Mouse (Mus musculus) heart, postnatal 0 days (tissue): Measurements from ENCODE around the gene Gm44973. TPM values are rescaled to one million over a fixed set of nuclear protein-coding genes. Genes with fewer than 3 reads are reported as not detected.

Experiments
- ATAC-seq: fragments of 200-750 bp; cut with Nextera tagmentation; 2 replicates; pipeline ENCODE4 v1.8.0; 2017; ENCODE audit warnings: low read depth, moderate number of reproducible peaks, moderate library complexity; ENCODE audit not compliant: insufficient read depth
- DNase-seq: peaks from one replicate; pipeline ENCODE4 v3.0.0-alpha.2; 2016; ENCODE audit warnings: low spot score
- H3K27ac ChIP-seq: fragments of 300-500 bp; sonication (generic); 2 replicates; pipeline ENCODE4 v1.5.1; 2014; ENCODE audit warnings: low read depth, mild to moderate bottlenecking
- H3K27me3 ChIP-seq: fragments of 300-500 bp; sonication (generic); 2 replicates; pipeline ENCODE4 v1.6.1; 2014; ENCODE audit warnings: low read length, mixed read lengths; ENCODE audit not compliant: control insufficient read depth, insufficient read depth
- H3K36me3 ChIP-seq: fragments of 300-500 bp; sonication (generic); replicated peaks from 2 replicates; pipeline ENCODE4 v1.6.1; 2014; ENCODE audit warnings: low read length, mixed read lengths; ENCODE audit not compliant: control insufficient read depth, insufficient read depth
- H3K4me1 ChIP-seq: fragments of 300-500 bp; sonication (generic); 2 replicates; pipeline ENCODE4 v1.6.1; 2014; ENCODE audit warnings: antibody characterized with exemption; ENCODE audit not compliant: control insufficient read depth, insufficient read depth
- H3K4me2 ChIP-seq: fragments of 300-500 bp; sonication (generic); 2 replicates; pipeline ENCODE4 v1.6.1; 2014; ENCODE audit warnings: low read depth, mild to moderate bottlenecking, low read length, moderate library complexity
- H3K4me3 ChIP-seq: fragments of 300-500 bp; sonication (generic); 2 replicates; pipeline ENCODE4 v1.5.1; 2014; ENCODE audit warnings: low read depth, low read length
- H3K9ac ChIP-seq: fragments of 300-500 bp; sonication (generic); replicated peaks from 2 replicates; pipeline ENCODE4 v1.6.1; 2014; ENCODE audit warnings: low read depth, low read length, mixed read lengths
- H3K9me3 ChIP-seq: fragments of 300-500 bp; sonication (generic); replicated peaks from 2 replicates; pipeline ENCODE4 v1.6.1; 2016; ENCODE audit warnings: low read length; ENCODE audit not compliant: control insufficient read depth
- CTCF ChIP-seq: IDR thresholded peaks from 2 replicates; pipeline ENCODE4 v1.5.1; 2016; ENCODE audit warnings: antibody characterized with exemption, control low read depth, low read depth
- EP300 ChIP-seq: IDR thresholded peaks from 2 replicates; pipeline ENCODE4 v1.6.1; 2016; ENCODE audit warnings: antibody characterized with exemption, low read depth
- WGBS: fragments of 180-500 bp; shearing (Covaris S2); extraction: QIAGEN DNeasy Blood & Tissue Kit; methylation state at CpG from one replicate; pipeline ENCODE4 v1.1.7; 2014; 5-methylcytosine and 5-hydroxymethylcytosine counted together
- polyA plus RNA-seq: library from polyadenylated mRNA; unstranded; fragments of >200 nt; fragmentation: Nextera tagmentation; extraction: Ambion mirVana; gene quantifications from 2 replicates; pipeline ENCODE4 v1.2.1, GENCODE M21; 2015
- total RNA-seq: library from RNA; depleted of rRNA; stranded (reverse); fragments of >200 nt; gene quantifications from 2 replicates; pipeline ENCODE4 v1.2.3, GENCODE M21; 2014; ENCODE audit warnings: low replicate concordance

Gene Gm44973
- total and polyA plus RNA-seq, 2 experiments from 2014 or later: 1.1 TPM; not detected in 1

GRCm38 (mm10) chr7:5046112-5046511 is 30.8 kb downstream of the Gm44973 start:
- DNase-seq (no peak), ATAC-seq (no peak)
- Histone ChIP-seq H3K27ac (no peak overlapping the region), H3K27me3 (no peaks in the 10 kb centered on the region), H3K4me3 (no peak overlapping the region), H3K4me1 (peaks cover 6% of the 10 kb centered on the region), H3K9me3 (no peaks in the 10 kb centered on the region), H3K36me3 (no peaks in the 10 kb centered on the region), H3K9ac (no peak overlapping the region), H3K4me2 (no peak overlapping the region)
- TF ChIP-seq CTCF: peak; percentile 2; the same call in 1 of the 2 replicates
- no peak for TF ChIP-seq EP300
- 62% methylated on average over 2 of the region's 2 CpGs for WGBS

GRCm38 (mm10) chr7:5047313-5047712 is 32.0 kb downstream of the Gm44973 start:
- 14% methylated on average over 2 of the region's 2 CpGs for WGBS
- Histone ChIP-seq H3K9ac (no peak overlapping the region), H3K4me3 (no peak overlapping the region), H3K4me2 (no peak overlapping the region), H3K27me3 (0 out of 2 replicates have a peak, but pooled peaks cover 3% of the 10 kb centered on the region), H3K36me3 (no peaks in the 10 kb centered on the region), H3K27ac (no peak overlapping the region), H3K4me1 (peaks cover 8% of the 10 kb centered on the region), H3K9me3 (no peaks in the 10 kb centered on the region)
- no peak for ATAC-seq
- DNase-seq: peak; percentile 65
- TF ChIP-seq CTCF (peak; percentile 56), EP300 (no peak)

DNA sequence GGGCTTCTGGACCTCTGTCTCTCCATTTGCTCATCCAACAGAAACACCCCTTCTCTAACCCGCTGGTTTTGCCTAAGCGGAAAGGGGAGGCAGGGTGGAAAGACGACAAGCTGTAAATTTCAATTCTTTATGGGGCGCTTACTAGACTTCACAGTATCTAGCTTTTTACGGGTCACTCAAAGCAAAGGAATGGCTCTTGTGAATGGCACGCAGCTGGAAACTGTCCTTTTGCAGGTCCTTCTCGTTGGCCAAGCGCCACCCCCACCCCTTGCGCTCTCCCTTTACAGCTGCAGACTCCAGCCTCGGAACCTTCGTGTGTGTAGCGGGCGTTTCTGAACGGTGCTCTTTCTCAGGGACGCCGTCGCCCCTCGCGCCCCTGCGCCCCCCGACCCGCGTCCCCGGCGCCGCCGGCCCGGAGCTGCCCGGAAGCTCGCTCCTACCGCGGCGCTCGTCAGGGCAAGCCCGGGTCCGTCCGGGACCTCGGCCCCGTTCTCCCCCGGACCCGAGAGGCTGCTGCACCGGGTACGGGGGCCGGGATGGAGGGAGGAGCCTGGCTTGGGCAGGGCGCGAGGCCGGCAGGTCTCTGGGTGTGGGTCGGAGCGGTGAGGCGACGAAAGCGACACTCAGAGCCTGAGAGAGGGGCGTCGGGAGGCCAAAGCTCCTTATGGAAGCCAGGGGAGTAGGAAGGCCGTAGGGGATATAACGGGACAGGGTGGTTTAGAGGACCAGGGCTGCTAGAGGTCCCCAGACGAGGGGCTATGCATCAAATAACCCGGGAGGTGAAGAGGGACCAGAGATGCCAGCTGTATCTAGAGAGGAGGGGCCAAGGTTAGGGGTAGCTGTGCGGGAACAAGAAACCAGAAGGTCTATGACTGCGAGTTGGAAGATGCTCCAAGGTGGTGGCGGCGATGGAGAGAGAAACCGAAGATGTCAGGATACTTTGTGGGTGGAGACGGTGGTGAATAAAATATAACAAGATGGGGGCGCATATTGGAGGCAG is 36.2 kb downstream of the Gm44973 start, which contains the start of gene Zfp580:
TSS of gene Zfp580 (plus strand) at position 346 of the 1,000 bp plus-strand sequence.
- TF ChIP-seq CTCF: no peak
- TF ChIP-seq EP300: no peak
- peak within 1 kb of the TSS; percentile 74 for H3K27ac ChIP-seq
- 2% methylated on average over 65 of the region's 65 CpGs for WGBS
- peak within 1 kb of the TSS; percentile 67 for H3K4me3 ChIP-seq
- ATAC-seq (peak; percentile 87), DNase-seq (peak; percentile 54)
- no peaks in the 10 kb centered on the region for H3K36me3 ChIP-seq
- peaks cover 45% of the 10 kb centered on the region for H3K27me3 ChIP-seq
- peaks cover 15% of the 10 kb centered on the region for H3K4me1 ChIP-seq
- H3K9ac ChIP-seq: peak within 1 kb of the TSS; percentile 85
- no peaks in the 10 kb centered on the region for H3K9me3 ChIP-seq
- H3K4me2 ChIP-seq: peak within 1 kb of the TSS; percentile 92

- H3K4me2 ChIP-seq: peak overlapping the region; percentile 92
- peaks cover 54% of the 10 kb centered on the region for H3K27me3 ChIP-seq
- ATAC-seq (no peak), DNase-seq (no peak)
- no peaks in the 10 kb centered on the region for H3K36me3 ChIP-seq
- TF ChIP-seq EP300: no peak
- H3K9ac ChIP-seq: peak overlapping the region; percentile 36
- WGBS: 5% methylated on average over 9 of the region's 12 CpGs
- no peaks in the 10 kb centered on the region for H3K9me3 ChIP-seq
- no peak overlapping the region for H3K27ac ChIP-seq
- peak overlapping the region; percentile 67 for H3K4me3 ChIP-seq
- H3K4me1 ChIP-seq: peaks cover 15% of the 10 kb centered on the region
These were observed 37.1 kb downstream of the Gm44973 start for GRCm38 (mm10) chr7:5052438-5052837.

DNA sequence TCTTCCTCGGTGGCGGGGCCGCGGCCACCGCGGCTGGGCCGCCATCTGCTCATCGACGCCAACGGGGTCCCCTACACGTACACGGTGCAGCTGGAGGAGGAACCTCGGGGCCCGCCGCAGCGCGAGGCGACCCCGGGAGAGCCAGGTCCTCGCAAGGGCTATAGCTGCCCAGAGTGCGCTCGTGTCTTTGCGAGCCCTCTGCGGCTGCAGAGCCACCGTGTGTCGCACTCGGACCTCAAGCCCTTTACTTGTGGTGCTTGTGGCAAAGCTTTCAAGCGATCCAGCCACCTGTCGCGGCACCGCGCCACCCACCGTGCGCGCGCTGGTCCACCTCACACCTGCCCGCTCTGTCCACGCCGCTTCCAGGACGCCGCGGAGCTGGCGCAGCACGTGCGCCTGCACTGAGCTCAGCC is 37.6 kb downstream of the Gm44973 start:
- TF ChIP-seq CTCF (no peak), EP300 (no peak)
- H3K36me3 ChIP-seq: no peaks in the 10 kb centered on the region
- H3K9ac ChIP-seq: peak overlapping the region; percentile 36
- no peaks in the 10 kb centered on the region for H3K9me3 ChIP-seq
- peak overlapping the region; percentile 67 for H3K4me3 ChIP-seq
- ATAC-seq: no peak
- H3K4me1 ChIP-seq: peaks cover 15% of the 10 kb centered on the region
- 8% methylated on average over 41 of the region's 45 CpGs for whole genome bisulfite sequencing
- no peak for DNase-seq
- H3K27ac ChIP-seq: no peak overlapping the region
- H3K4me2 ChIP-seq: peak overlapping the region; percentile 92
- H3K27me3 ChIP-seq: peaks cover 59% of the 10 kb centered on the region
